Mouse (Mus musculus) lung, postnatal 10 days (tissue): ENCODE measurements around the gene Gm21739.
"Not testable (repeated sequence)": the region's sequence is repeated elsewhere in the genome, so short reads cannot be mapped to it uniquely, and the experiment has no call there.

Experiments
- DNase-seq: peaks from one replicate; pipeline ENCODE4 v3.0.0; 2021

Gm21739 gene

GRCm38 (mm10) chrY:44264344-44264743 is at the start of gene Gm21739:
Gm21739 (minus strand) TSS chrY:44264444.
- not testable (repeated sequence) for DNase-seq
